17 mouse cellular contexts compared by ENCODE assay signal in the genomic region with DNA sequence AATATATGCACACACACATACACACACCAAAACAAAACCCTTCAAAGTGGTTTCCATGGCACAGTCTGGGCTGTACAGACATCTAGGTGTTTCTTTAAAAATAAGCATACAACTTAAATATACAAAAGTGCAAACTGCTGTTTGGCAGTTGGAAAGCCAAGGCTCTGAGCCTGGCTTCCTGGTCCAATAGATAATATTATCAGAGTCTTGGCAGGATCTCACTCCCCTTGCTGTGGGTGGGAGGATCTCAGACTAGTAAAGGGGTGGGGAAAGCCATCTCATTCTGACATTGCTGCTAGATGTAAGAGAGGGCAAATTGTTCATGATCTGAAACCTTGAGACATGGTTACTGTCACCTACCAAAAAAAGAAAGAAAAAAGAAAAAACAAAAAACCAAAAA. TPM values are rescaled to one million over a fixed set of nuclear protein-coding genes. Genes with fewer than 3 reads are reported as not detected.
DNase-seq lines count a peak whose midpoint lies in the region; ATAC-seq and TF ChIP-seq lines count a peak whose summit lies in the region.
"Had no signal": no experiment of that assay in that cellular context is flagged by ENCODE, and none has a peak within 500 bp of the region (broad histone marks: within the 10 kb centered on the region; RNA-seq: fewer than 3 reads in every experiment).

No protein-coding gene starts in this region.

- H3K27me3 ChIP-seq in lung, embryonic 14.5 days (ENCODE audit: insufficient read depth, low read length) = no peaks in the 10 kb centered on the region
- no peaks in the 10 kb centered on the region for H3K27me3 ChIP-seq in liver, embryonic 11.5 days (replicated peaks; ENCODE audit: control insufficient read depth, insufficient read depth, low read length)
- H3K27me3 ChIP-seq in stomach, embryonic 15.5 days (replicated peaks) = no peaks in the 10 kb centered on the region
- no peaks in the 10 kb centered on the region for H3K27me3 ChIP-seq in hindbrain, embryonic 11.5 days (ENCODE audit: control insufficient read depth, insufficient read depth, low read length)
- H3K27me3 ChIP-seq: CH12.LX; limb, embryonic 12.5 days had no signal

- no peak for DNase-seq in lung, embryonic 14.5 days
- no peak for DNase-seq in lung, postnatal 4 days
- peak; percentile 91 for DNase-seq in c-Kit-positive CD71-positive TER-119-negative erythroid progenitor cells, embryonic 14.5 days (ENCODE audit: low read depth)
- DNase-seq in liver, embryonic 11.5 days (ENCODE audit: low spot score) = no peak
- no peak for DNase-seq in thymus, postnatal 4 days
- DNase-seq in hindbrain, embryonic 11.5 days (ENCODE audit: low spot score) = no peak
- DNase-seq: adrenal gland, adult 8-10 months; right cerebral cortex, adult 18-20 months had no signal

- ATAC-seq in lung, embryonic 14.5 days (ENCODE audit: insufficient read depth) = peak; percentile 63; the same call in 1 of the 2 replicates
- ATAC-seq in liver, embryonic 11.5 days (replicated peaks; ENCODE audit: low FRiP score) = peak; percentile 89
- ATAC-seq in stomach, embryonic 15.5 days (ENCODE audit: insufficient read depth, low FRiP score, low read depth) = peak; percentile 85; the same call in 1 of the 2 replicates
- ATAC-seq in hindbrain, embryonic 11.5 days (ENCODE audit: low FRiP score) = no peak

- no peak for TF ChIP-seq CTCF in lung, embryonic 14.5 days (IDR thresholded peaks at IDR 0.05; ENCODE audit: low read depth)

- H3K36me3 ChIP-seq in lung, embryonic 14.5 days (ENCODE audit: insufficient read depth) = no peaks in the 10 kb centered on the region
- H3K36me3 ChIP-seq in liver, embryonic 11.5 days (ENCODE audit: control insufficient read depth, insufficient read depth, low read length) = no peaks in the 10 kb centered on the region
- no peaks in the 10 kb centered on the region for H3K36me3 ChIP-seq in stomach, embryonic 15.5 days
- H3K36me3 ChIP-seq in hindbrain, embryonic 11.5 days (ENCODE audit: control insufficient read depth, insufficient read depth, low read length) = no peaks in the 10 kb centered on the region
- H3K36me3 ChIP-seq: limb, embryonic 12.5 days had no signal

- no peak overlapping the region for H3K4me2 ChIP-seq in lung, embryonic 14.5 days
- peak overlapping the region; percentile 41 for H3K4me2 ChIP-seq in liver, embryonic 11.5 days
- H3K4me2 ChIP-seq in stomach, embryonic 15.5 days = no peak overlapping the region
- no peak overlapping the region for H3K4me2 ChIP-seq in hindbrain, embryonic 11.5 days (replicated peaks; ENCODE audit: low read depth, low read length)
- H3K4me2 ChIP-seq: hindbrain, embryonic 14.5 days; limb, embryonic 12.5 days had no signal

- peak overlapping the region; percentile 36; the same call in 1 of the 2 replicates for H3K27ac ChIP-seq in lung, embryonic 14.5 days (ENCODE audit: low read depth)
- H3K27ac ChIP-seq in liver, embryonic 11.5 days (ENCODE audit: low read depth, low read length) = peak overlapping the region; percentile 97
- no peak overlapping the region for H3K27ac ChIP-seq in stomach, embryonic 15.5 days
- H3K27ac ChIP-seq in hindbrain, embryonic 11.5 days (ENCODE audit: low read depth, low read length) = no peak overlapping the region
- H3K27ac ChIP-seq: hindbrain, embryonic 14.5 days; kidney, postnatal 0 days; limb, embryonic 12.5 days; macrophage had no signal

- no peak overlapping the region for H3K4me3 ChIP-seq in lung, embryonic 14.5 days (ENCODE audit: low read depth, low read length)
- H3K4me3 ChIP-seq in liver, embryonic 11.5 days (ENCODE audit: low read depth, low read length) = no peak overlapping the region
- H3K4me3 ChIP-seq in stomach, embryonic 15.5 days (replicated peaks) = no peak overlapping the region
- no peak overlapping the region for H3K4me3 ChIP-seq in hindbrain, embryonic 11.5 days (ENCODE audit: low read depth, low read length)
- H3K4me3 ChIP-seq: limb, embryonic 12.5 days had no signal

- no peak overlapping the region for H3K9ac ChIP-seq in lung, embryonic 14.5 days
- peak overlapping the region; percentile 57 for H3K9ac ChIP-seq in liver, embryonic 11.5 days (ENCODE audit: low read depth, low read length)
- no peak overlapping the region for H3K9ac ChIP-seq in stomach, embryonic 15.5 days
- no peak overlapping the region for H3K9ac ChIP-seq in hindbrain, embryonic 11.5 days (ENCODE audit: low read depth, low read length)
- H3K9ac ChIP-seq: hindbrain, embryonic 14.5 days; limb, embryonic 12.5 days had no signal

- H3K4me1 ChIP-seq in lung, embryonic 14.5 days (ENCODE audit: insufficient read depth) = no peaks in the 10 kb centered on the region
- H3K4me1 ChIP-seq in liver, embryonic 11.5 days (replicated peaks; ENCODE audit: control insufficient read depth, insufficient read depth, low read length) = peaks cover 14% of the 10 kb centered on the region
- H3K4me1 ChIP-seq in stomach, embryonic 15.5 days = no peaks in the 10 kb centered on the region
- no peaks in the 10 kb centered on the region for H3K4me1 ChIP-seq in hindbrain, embryonic 11.5 days (replicated peaks; ENCODE audit: control insufficient read depth, insufficient read depth, low read length)
- H3K4me1 ChIP-seq: limb, embryonic 12.5 days had no signal

- H3K9me3 ChIP-seq in lung, embryonic 14.5 days (ENCODE audit: low read depth, low read length) = no peaks in the 10 kb centered on the region
- H3K9me3 ChIP-seq in liver, embryonic 11.5 days (ENCODE audit: control insufficient read depth, low read length) = no peaks in the 10 kb centered on the region
- H3K9me3 ChIP-seq in stomach, embryonic 15.5 days = no peaks in the 10 kb centered on the region
- H3K9me3 ChIP-seq in hindbrain, embryonic 11.5 days (ENCODE audit: control insufficient read depth, low read length) = no peaks in the 10 kb centered on the region
- H3K9me3 ChIP-seq: limb, embryonic 12.5 days had no signal

RNA-seq across cellular contexts. Expression of gene Olfr66, which starts 15.4 kb away (rescaled TPM):
- polyA plus RNA-seq in lung, embryonic 14.5 days (2014; fragmentation: Nextera tagmentation; extraction: Ambion mirVana) = not detected in 2 replicates
- not detected in 2 replicates for polyA plus RNA-seq in liver, embryonic 11.5 days (2014; fragmentation: Nextera tagmentation; extraction: Ambion mirVana)
- polyA plus RNA-seq in stomach, embryonic 15.5 days (2015; fragmentation: Nextera tagmentation; extraction: Ambion mirVana) = not detected in 2 replicates
- not detected in 2 replicates for polyA plus RNA-seq in hindbrain, embryonic 11.5 days (2014; fragmentation: Nextera tagmentation; extraction: Ambion mirVana)
- polyA plus RNA-seq: cortical plate, adult 2 months; gonadal fat pad, adult 2 months; hindbrain, embryonic 14.5 days; kidney, postnatal 0 days; limb, embryonic 12.5 days; macrophage; urinary bladder, adult 2 months had no signal

RNA-seq across cellular contexts. Expression of gene Hbb-y, which starts 17.7 kb away (rescaled TPM):
- polyA plus RNA-seq in lung, embryonic 14.5 days (2014; fragmentation: Nextera tagmentation; extraction: Ambion mirVana) = 1,485 and 1,968 TPM in 2 replicates
- polyA plus RNA-seq in liver, embryonic 11.5 days (2014; fragmentation: Nextera tagmentation; extraction: Ambion mirVana) = 15,021 and 16,786 TPM in 2 replicates
- polyA plus RNA-seq in stomach, embryonic 15.5 days (2015; fragmentation: Nextera tagmentation; extraction: Ambion mirVana) = 247 and 357 TPM in 2 replicates
- 10,698 and 10,834 TPM in 2 replicates for polyA plus RNA-seq in hindbrain, embryonic 11.5 days (2014; fragmentation: Nextera tagmentation; extraction: Ambion mirVana)
- polyA plus RNA-seq: gonadal fat pad, adult 2 months; macrophage had no signal

RNA-seq across cellular contexts. Expression of gene Olfr64, which starts 23.6 kb away (rescaled TPM):
- polyA plus RNA-seq in lung, embryonic 14.5 days (2014; fragmentation: Nextera tagmentation; extraction: Ambion mirVana) = not detected in 2 replicates
- polyA plus RNA-seq in liver, embryonic 11.5 days (2014; fragmentation: Nextera tagmentation; extraction: Ambion mirVana) = not detected in 2 replicates
- polyA plus RNA-seq in stomach, embryonic 15.5 days (2015; fragmentation: Nextera tagmentation; extraction: Ambion mirVana) = not detected in 2 replicates
- polyA plus RNA-seq in hindbrain, embryonic 11.5 days (2014; fragmentation: Nextera tagmentation; extraction: Ambion mirVana) = not detected in 2 replicates
- polyA plus RNA-seq: cortical plate, adult 2 months; gonadal fat pad, adult 2 months; hindbrain, embryonic 14.5 days; kidney, postnatal 0 days; limb, embryonic 12.5 days; macrophage; urinary bladder, adult 2 months had no signal

RNA-seq across cellular contexts. Expression of gene Hbb-bh1, which starts 27.7 kb away (rescaled TPM):
- polyA plus RNA-seq in lung, embryonic 14.5 days (2014; fragmentation: Nextera tagmentation; extraction: Ambion mirVana) = 9.2 and 18.0 TPM in 2 replicates
- polyA plus RNA-seq in liver, embryonic 11.5 days (2014; fragmentation: Nextera tagmentation; extraction: Ambion mirVana) = 4,066 and 4,428 TPM in 2 replicates
- 4.5 and 5.1 TPM in 2 replicates for polyA plus RNA-seq in stomach, embryonic 15.5 days (2015; fragmentation: Nextera tagmentation; extraction: Ambion mirVana)
- 2,447 and 2,531 TPM in 2 replicates for polyA plus RNA-seq in hindbrain, embryonic 11.5 days (2014; fragmentation: Nextera tagmentation; extraction: Ambion mirVana)
- polyA plus RNA-seq: cortical plate, adult 2 months; gonadal fat pad, adult 2 months; kidney, postnatal 0 days; macrophage had no signal

RNA-seq across cellular contexts. Expression of gene Hbb-bh2, which starts 30.3 kb away (rescaled TPM):
- polyA plus RNA-seq in lung, embryonic 14.5 days (2014; fragmentation: Nextera tagmentation; extraction: Ambion mirVana) = not detected in 2 replicates
- polyA plus RNA-seq in liver, embryonic 11.5 days (2014; fragmentation: Nextera tagmentation; extraction: Ambion mirVana) = not detected in 2 replicates
- not detected in 2 replicates for polyA plus RNA-seq in stomach, embryonic 15.5 days (2015; fragmentation: Nextera tagmentation; extraction: Ambion mirVana)
- not detected in 2 replicates for polyA plus RNA-seq in hindbrain, embryonic 11.5 days (2014; fragmentation: Nextera tagmentation; extraction: Ambion mirVana)
- polyA plus RNA-seq: cortical plate, adult 2 months; gonadal fat pad, adult 2 months; hindbrain, embryonic 14.5 days; kidney, postnatal 0 days; limb, embryonic 12.5 days; macrophage; urinary bladder, adult 2 months had no signal

Comparison
In these comparisons a context has a peak if more than half of its experiments do, and no peak if none do; other contexts are left out.
1. H3K27ac ChIP-seq: peak in lung, embryonic 14.5 days (single experiment) and liver, embryonic 11.5 days (single experiment); none in stomach, embryonic 15.5 days (single experiment) and hindbrain, embryonic 11.5 days (single experiment).